Mouse (Mus musculus) natural killer cell, adult 2 months (primary cell): ENCODE data around the gene Cmpk2.
"Not testable (repeated sequence)": the region's sequence is repeated elsewhere in the genome, so short reads cannot be mapped to it uniquely, and the experiment has no call there.

ENCODE experiments used
- DNase-seq, 2 experiments: peaks; one replicate each; pipeline ENCODE4 v3.0.0; 2022; ENCODE audit warnings: low spot score in 2 of 2

Gene Cmpk2

DNA sequence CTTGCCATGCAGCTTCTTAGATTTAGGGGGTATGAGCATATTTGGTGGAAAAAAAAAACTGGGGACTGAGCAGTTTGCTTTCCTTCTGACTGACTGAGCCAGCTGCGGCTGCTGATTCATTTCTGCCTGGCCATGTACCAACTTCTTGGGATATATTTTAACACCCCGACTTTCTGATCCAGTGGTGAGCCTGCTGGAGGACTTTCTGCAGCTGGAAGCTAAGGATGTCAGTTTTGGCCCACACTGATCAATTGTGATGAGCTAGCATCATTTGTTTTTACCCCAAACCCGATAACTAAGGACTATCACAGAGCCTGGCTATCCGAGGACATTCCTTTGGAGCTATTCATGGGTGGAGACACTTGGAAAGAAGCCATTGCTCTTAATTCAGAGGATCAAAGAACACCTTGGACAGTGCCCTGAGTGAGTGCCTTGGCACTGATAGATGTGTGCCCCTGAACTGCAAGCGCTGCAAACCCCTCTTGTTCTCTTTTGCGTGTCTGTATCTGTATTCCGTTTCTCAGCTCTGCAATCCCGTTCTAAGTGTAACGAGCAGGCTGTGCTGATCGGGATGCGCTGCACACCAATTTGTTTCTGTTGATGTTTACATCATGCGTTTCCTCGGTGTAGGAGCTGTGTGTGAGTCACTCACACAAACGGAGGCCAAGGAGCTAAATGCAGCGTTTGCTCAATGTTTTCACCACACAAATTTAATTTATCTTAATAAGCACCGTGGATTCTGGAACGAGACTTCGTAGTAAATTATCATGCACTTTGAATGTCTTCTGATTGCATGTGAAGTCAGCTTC, 9.4 kb downstream of the Cmpk2 start:
- DNase-seq, result no peak

DNA sequence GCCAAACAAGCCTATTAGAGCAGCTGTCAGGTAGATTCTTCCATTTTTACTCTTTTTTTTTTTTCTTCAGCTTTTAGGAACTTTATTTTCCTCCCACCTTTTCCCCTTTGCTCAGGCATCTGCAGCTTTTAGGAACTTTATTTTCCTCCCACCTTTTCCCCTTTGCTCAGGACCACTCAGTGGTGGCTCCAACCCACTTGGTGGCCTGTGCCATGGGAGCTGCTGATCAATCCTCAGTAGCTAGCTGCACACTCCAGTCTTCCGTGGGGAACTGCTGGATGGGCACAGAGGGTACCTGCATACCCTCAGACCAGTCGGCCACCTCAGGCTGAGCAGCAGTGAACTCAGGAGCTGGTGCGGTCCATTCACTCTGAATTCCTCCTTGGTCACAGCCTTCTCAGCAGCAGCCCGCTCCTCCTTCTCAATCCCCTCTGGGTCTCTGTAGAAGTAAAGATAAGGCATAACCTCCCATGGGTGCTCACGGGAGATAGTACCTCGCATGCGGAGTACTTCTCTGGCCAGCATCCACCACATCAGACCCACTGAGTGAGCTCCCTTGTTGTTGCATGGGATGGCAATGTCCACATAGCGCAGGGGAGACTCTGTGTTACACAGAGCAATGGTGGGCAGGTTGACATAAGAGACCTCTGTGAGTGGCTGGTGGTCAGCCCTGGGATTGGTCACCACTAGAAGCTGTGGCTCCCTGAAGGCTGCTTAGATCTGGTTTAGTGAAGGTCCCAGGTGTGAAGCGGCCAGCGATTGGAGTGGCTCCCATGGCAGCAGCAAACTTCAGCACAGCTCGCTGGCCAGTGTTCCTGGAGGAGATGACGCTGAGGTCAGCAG, 17.0 kb downstream of the Cmpk2 start:
- DNase-seq, result not testable (repeated sequence)

DNA sequence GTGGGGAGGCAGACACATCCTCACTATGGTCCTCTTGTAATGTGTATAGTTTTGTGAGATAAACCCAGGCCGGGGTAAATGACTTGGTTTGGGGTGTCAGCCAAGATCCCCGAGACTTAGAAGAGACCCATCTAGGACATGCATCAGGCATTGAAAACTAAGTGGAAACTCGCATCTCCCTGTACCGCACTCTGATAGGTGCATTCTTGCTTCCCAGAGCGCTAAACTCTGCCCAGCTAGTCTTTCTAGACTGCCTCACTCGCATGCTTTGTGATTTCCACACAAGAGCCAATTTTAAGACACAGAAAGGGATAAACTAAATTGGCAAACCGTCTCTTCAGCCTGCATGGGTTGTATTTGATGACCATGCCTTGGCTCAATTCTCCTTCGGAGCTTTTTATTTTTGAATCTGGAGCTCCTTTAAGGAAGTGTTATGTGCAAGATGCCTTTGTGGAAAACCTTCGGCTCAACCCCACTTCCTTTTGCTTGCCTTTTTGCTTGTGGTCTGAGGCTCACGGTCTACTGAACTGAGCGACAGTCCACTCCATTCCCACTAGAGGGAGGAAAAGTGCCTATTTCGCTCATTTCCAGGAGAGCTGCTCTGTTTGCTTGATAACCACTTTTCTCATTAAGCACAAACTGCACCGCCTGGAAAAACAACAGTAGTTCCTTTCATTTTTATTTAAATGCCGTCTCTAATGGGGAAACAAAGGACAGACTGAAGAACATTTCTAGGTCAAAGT, 19.0 kb downstream of the Cmpk2 start:
- no peak for DNase-seq

DNA sequence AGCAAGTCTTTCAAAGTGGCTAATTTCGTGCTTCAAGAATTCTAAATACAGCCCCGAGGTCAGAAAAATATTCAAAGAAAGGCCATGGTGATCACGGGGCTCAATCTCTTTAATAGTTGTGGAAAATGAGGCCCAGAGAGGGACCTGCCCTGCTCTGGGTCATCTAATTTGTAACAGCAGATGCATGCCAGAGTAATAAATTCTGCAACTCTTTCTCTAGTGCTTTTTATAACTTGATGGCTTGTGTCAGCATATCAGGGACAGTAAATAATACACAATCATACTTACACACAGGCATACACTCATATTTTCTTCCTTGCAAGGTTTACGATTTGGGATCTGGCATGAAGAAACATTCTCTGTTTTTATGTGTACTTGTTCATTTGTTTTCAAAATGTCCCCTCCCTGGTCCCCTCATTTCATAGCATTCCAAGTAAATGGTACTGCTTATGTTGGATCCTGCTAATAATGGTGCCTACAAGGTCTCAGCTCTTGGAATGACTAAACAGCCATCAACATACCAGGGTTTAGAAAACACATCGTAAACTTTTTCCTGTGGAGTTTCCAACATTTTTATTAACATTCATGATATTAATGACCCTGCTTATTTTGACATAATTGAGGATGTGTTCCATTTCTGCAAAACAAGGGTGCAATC, 19.7 kb downstream of the Cmpk2 start:
- DNase-seq, result no peak

DNA sequence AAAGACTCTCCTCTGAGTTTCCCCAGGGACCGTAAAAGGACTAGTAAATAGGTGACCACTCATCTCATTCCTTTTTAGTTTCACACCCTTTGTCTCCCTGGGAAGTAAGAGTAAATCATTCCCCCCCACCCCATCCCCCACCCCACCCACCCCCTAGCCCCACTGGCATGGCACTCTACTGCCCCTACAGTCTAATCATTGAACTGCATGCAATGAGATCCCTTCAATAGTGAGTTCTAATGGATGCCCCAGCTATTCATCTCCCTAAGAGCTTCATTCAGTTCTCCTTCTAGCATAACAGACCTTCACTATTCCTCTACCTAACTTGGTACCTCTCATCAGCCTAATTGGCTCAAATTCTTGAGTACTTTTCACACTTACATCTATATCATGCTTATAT, 20.9 kb downstream of the Cmpk2 start:
- DNase-seq, result no peak

DNA sequence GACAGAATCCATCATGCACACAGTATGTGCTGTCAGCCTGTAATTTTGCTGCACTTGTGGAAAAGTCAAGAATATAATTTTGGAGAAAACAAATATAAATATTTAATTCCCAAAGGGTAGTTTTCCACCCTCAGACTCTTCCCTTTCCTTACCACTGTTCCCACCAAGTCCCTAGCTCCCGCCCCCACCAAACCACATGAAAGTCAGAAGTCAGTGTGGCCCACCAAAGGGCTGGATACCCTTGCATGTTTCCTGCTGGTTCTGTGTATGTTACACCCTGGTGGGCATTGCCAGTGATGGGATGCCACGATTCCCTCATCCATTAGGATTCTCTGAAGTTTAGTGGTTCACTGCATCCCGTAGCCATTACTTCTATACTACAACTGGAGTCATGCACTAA, 32.0 kb downstream of the Cmpk2 start:
- DNase-seq, result no peak

DNA sequence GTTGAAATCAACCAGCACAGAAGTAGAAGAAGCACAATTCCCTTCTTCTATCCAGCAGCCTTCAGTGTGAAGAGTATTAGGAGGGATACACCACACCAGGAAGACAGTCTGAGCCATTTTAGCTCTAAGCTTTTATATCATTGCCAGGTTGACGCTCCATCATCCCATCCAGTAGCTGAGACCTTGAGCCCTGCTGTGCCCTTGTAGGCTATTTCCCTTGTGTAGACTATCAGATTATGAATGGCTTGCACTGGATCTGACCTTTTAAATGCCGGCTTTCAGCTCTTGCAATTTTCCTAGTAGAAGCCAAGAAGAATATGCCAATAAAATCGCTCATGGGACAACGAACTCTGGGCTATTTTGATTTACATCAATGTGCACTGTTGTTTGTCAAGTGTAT, 42.0 kb downstream of the Cmpk2 start:
- no peak for DNase-seq

DNA sequence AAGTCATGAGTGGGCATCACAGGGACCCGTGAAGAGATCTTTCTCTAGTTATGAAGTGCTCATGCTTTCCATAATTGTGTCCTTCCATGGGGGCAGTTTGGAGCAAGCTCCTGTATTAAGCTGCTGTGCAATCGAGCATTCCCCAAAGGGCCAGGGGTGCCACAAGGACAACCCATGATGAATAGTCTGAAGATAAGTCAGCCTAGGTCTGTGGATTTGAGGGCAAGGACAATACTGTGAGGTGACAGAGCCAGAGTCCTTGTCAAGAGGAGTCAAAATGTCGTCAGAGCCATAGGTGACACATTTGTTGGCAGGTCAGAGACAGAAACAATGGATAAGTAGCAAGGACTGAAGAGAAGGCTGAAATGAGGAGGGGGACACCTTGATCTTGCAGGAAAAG, 49.2 kb downstream of the Cmpk2 start:
- no peak for DNase-seq

DNA sequence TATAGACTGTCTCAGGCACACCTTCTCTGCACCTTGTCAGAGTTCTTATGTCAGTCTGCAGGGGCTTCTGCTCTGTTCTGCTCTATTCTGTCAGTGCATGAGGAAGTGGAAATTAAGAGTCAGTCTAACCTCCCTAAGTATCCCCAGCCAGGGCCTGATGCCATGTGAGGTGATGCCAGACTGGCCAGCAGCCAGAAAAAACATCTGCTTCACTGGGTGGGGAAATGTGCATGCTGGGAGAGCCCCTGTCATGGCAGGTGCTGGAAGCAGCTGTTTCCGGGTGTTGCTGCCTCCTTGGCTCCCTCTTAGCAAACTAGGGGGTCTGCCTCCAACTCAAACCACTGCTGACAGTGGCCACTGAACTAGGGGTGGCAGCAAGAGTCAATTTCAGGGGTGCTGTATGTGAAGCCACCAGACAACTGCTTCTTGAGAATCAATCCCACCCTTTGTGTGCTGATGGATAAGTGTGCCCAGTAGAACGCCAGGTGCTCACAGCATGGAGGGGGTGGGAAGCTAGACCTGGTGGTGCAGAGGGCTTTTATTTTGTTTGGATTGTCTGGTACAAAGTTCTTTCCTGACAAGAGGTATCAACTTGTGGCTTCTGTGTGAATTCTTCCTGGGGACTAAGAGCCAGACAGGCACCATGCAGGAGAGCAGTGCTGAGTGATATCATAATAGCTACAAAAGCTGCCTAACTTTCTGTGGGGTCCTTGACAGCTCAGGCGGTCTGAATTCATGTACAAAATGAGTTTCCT, 56.1 kb downstream of the Cmpk2 start:
- DNase-seq, result no peak

DNA sequence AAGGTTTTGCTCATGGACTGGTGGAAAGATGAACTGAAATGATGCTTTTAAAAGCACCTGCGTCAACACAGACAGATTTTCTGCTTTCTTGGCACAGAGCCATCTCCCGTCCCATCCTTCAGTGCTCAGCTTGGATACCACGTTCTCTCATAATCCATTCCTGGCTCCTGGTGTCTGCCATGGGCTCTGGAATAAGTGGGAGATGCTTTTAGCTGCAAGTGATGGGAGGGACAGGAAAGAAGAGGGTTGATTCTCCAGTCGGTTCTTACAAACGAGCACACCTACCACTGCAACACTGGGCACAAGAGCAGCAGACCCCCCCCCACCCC, 56.7 kb downstream of the Cmpk2 start:
- DNase-seq, result no peak
